Mouse (Mus musculus): ENCODE data around the gene Gale.

Gene Gale

DNA sequence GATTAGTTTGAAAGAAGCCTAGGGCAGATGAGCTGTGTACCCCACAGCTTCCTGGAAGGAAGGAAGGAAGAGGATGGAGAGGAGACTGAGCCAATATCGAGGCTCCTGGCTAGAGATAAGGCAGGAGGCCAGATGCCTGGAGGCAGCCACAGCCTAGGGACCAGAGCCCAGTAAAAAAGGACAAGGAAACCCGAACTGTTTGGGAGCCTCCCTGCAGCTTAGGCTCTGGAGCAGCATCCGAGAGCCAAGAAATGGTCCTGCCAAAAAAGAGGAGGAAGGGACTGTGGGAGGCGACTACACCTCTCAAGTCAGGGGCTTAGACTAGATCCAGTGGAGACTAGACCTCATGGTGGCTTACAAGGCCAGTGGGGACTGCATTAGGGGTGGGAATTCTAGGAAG lies 20.1 kb upstream of the Gale start:
- DNase-seq (ENCODE audit: low spot score): no peak

DNA sequence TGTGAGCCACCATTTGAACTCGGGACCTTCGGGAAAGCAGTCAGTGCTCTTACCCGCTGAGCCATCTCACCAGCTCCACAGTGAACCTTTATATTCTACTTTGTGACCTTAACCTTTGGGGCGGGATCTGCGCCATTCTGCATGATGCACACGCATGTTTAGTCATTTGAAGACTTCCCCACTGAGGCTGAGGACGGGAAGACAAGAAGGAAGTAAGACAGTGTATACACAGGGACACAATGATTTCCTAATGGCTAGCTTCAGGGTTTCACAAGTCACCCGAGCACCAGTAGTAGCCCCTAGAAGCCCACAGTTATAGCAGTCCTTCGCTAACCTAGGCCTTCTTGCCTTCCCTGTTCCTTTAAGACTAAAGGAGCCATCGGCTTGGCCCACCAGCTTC lies 17.8 kb upstream of the Gale start:
- DNase-seq (ENCODE audit: low spot score): no peak

DNA sequence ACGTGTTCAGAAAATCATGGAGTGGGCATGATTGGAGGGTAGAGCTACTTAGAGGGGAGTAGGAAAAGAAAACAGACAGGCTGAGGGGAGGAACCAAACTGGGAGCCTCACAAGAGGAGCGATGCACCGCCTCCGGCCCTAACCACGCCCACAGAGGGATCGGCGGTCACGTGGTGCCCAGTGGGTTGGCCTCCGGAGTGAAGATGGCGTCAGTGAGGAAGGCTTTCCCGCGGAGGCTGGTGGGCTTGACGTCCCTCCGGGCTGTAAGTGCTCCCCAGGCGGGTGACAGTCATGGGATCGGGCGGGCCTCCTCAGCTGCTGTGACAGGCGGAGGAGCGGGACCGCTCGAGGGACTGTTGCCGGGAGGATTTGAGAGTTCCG lies 17.3 kb upstream of the Gale start, which contains the start of gene Hmgcl:
Hmgcl (plus strand) TSS at position 171 of the 381 bp plus-strand sequence.
- peak; percentile 93 for DNase-seq (ENCODE audit: low spot score)

DNA sequence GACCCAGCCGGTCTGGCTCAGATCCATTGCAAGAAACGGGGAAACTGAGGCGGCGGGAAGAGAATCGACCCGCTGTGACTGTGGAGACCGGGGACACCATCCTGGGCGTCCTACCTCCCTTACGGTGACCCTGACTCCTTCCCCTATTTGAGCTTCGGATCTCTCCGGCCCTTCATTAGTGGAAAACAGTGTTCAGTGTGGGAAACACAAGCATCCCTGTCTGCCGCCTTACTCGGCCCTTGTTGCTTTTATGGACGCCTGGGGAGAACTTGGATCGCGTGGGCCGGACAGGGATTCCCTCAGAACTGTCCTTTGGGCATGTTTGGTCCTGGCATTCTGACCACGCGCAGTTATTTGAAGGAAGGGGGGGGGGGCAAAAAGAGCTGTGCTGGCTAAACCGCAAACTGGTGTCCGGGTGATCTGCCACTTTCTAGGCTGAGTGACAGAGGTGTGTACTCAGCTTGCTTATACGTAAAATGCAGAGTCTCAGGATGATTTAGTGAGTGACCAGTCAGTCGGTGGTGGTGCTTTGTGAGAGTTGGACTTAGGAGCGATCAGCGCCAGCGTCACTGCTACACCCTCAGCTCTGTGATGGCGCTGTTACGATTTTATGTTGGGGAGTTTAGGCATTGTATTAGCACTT lies 16.7 kb upstream of the Gale start:
- no peak for DNase-seq (ENCODE audit: low spot score)

DNA sequence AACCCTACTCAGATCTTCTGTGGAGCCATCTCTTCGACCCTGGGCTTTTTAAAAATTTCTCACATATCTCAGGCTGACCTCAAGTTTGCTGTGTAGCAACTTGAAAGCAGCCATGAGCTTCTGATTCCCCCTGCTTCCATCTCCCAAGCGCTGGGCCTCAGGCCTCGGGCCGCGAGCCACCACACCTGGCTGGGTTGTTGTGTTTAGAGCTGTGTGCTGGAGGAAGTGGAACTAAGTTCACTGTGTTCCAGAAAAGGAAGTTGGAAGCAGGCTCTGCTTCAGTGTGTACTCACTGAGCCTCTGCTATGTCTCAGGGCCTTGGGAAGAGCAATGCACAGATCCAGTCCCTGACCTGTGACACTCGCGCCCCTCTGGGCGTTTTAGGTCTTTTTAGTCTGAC lies 15.4 kb upstream of the Gale start:
- no peak for DNase-seq (ENCODE audit: low spot score)

DNA sequence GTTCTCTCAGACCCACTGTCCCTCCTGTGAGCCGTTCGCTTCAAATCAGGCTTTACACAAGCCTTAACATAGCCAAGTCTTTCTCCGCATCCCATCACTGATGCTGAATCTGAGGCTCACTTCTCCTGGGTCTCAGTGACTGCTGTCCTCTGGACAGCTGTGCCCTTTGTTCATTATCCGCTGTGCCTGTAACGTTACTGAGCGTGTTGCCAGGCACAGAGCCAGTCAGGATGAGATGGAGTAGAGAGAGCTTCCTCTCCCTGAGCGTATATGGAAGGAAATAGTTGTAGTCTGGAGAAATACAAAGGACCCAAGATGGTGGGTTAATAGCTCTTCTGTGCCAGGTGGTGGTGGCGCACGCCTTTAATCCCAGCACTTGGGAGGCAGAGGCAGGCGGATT lies 14.1 kb upstream of the Gale start:
- DNase-seq (ENCODE audit: low spot score): no peak

DNA sequence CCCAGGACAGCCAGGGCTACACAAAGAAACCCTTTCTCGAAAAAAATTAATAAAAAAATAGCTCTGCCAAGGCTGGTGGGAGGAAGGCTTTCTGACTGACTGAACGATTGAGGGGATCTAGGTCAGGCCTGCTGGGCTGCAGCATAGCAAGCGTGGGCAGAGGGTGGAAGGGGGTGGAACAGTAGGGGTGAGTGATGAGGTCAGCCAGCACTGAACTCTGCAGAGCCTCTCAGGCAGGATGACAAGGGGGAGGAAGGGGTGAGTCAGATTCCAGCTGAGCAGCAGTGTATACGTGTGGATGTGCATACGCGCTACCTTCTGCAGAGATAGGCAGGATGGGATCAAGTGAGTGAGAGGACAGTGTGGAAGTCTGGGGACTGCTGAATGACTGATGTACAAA lies 13.6 kb upstream of the Gale start:
- no peak for DNase-seq (ENCODE audit: low spot score)

DNA sequence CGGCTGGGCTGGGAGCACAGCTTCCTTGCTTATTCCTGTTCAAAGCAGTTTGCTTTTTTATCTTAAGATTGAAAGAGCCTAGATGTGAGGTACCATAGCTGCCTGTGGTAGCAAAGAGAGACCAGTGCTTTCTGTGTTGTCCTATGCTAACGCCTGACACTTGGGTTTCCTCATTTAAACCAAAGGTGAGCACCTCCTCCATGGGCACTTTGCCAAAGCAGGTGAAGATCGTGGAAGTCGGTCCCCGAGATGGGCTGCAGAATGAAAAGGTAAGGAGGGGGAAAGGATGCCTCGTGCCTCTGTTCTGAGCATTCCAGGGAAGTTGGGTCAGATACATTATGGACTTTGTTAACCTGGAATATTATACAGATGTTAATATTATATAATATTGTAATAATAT lies 13.2 kb upstream of the Gale start:
- DNase-seq (ENCODE audit: low spot score): no peak

DNA sequence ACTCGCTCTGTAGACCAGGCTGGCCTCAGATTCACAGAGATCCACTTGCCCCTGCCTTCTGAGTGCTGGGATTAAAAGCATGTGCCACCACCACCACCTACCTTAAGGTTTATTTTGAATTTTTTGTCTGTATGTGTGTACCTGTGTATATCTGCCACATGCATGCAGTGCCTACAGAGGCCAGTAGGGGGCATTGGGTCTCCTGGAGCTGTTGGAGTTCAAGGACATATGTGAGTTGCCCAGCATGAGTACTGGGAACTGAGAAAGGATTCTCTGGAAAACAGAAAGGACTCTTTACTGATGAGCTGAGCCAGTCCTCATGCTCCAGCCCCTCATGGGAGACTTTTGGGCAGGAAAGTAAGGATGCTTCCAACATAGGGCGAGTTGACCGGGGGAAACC lies 12.0 kb upstream of the Gale start:
- DNase-seq (ENCODE audit: low spot score): no peak

DNA sequence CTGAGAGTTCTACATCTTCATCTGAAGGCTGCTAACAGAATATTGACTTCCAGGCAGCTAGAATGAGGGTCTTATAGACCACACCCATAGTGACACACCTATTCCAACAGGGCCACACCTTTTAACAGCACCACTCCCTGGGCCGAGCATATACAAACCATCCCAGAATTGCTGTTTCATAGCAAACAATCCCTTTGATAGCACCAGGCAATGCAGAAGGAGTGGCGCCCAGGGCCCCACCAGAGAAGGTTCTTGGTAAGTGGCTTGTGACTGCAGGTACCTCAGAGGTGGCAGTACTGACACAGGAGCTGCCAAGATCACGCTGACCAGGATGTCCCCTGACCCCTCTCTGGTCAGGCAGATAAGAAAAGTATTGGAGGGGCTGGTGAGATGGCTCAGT lies 10.3 kb upstream of the Gale start:
- no peak for DNase-seq (ENCODE audit: low spot score)

DNA sequence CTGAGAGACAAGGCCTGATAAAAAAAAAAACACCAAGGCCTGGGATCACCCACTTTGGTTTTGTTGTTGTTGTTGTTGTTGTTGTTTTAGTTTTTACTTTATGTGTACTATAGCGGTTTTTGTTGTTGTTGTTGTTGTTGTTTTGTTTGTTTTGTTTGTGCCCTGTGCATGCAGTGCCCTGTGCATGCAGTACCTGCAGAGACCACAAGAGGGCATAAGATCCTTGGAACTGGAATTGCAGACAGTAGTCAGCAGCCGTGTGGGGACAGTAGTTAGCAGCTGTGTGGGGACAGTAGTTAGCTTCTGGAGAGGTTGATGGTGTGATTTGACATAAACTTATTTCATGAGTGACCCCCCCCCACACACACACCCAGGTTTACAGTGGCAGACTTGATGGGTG lies 9.3 kb upstream of the Gale start:
- DNase-seq (ENCODE audit: low spot score): peak; percentile 50

DNA sequence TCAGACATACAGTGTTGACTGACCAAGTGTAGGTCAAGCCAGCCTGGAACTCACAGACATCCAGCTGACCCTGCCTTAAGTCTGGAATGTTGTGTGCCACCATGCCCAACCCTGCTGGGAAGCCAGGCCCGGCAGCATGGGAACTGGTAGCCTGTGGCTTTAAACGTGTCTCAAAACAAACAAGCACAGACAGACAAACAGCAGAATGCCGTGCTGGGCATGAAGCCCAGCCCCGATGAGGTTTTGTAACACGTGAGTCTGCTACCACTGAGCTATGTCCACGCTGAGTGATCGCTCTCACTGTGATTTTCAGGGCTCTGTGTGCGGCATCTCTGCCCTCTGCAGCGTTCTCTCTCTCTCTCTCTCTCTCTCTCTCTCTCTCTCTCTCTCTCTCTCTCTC lies 7.6 kb upstream of the Gale start:
- no peak for DNase-seq (ENCODE audit: low spot score)

DNA sequence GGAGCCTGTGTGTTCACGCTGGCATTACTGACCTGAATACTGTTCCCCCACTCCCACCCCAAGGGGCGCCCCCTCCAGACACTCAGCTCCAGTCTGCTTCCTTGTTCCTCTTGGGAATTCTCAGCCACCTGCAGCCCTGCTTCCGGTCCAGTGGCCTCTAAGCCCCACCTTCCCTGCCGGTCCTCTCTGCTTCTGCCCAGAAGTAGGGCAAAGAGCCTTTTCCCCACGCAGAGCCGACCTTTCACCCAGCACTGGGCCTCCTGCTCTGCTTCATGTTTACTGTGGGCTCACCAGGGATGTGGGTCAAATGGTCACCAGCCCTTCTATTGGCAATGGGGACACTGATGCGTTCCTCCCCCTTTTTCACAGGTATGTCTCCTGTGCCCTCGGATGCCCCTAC lies 5.2 kb upstream of the Gale start:
- no peak for DNase-seq (ENCODE audit: low spot score)

DNA sequence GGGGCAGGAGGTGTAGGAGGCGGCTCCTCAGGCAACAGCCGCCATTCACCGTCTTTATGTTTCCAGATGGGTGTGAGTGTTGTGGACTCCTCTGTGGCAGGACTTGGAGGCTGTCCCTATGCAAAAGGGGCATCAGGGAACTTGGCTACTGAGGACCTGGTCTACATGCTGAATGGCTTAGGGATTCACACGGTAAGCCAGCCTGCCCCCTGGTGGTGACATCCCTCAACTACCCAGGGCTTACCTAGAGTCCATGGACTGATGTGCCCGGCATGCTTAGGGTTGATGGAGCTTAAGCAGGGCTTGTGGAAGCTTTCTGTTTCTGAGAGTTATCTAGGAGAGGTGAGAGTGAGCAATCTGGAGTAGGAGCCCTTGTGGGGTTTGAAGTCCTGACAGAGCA lies 2.8 kb upstream of the Gale start:
- DNase-seq (ENCODE audit: low spot score): peak; percentile 57

DNA sequence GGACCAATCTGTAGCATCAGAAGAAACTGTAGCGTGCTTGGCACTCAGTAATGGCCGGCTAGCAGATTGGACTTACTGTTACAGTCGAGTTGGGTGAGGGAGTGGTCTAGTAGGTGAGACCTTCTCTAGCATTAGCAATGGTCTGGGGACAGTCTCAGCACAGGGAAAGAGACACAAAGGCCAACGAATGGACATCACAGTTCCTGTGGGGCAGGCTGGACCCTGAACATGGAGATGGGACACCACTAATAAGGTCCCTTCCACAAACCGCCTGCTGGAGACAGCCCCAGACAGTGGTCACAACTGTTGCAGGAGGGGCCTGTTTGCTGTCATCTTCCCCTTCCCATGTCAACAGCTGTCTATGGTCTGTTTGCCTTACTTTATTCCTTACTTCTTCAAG lies 1.8 kb upstream of the Gale start:
- no peak for DNase-seq (ENCODE audit: low spot score)

DNA sequence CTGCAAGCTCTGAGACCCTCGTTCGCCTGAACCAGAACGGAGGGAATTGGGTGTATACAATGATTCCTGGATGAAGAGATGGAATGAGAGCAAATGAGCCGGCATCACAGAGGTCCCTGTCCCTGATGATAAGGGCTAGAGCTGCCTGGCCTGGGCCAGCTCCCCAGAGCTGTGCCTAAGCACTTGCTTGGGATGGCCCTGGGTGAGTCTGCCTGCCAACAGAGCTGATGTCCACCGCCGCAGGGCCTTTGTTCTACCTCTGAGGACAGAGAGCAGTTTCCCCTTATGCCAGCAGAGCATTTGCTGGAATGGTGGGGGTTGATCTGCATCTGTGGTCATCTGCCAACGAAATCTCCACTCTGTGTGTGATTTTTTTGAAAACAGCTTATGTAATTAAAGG lies 1.3 kb upstream of the Gale start:
- no peak for DNase-seq (ENCODE audit: low spot score)

DNA sequence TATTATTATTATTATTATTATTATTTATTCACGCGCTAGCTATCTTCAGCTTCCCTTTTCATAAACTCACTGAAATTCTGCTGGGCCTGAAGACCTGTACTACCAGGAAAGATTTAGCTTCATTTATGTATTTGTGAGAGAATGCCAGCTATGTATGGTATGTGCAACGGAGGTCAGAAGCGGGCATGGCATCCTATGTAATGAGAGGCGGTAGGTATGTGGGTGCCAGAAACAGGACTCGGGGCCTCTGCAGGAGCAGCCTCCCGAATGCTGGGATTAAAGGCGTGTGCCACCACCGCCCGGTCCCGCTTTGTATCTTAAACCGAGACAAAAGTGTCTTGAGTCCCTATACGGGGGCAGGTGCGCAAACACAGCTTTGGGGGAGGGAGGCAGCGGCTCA lies 581 bp upstream of the Gale start:
- DNase-seq (ENCODE audit: low spot score): peak; percentile 31

DNA sequence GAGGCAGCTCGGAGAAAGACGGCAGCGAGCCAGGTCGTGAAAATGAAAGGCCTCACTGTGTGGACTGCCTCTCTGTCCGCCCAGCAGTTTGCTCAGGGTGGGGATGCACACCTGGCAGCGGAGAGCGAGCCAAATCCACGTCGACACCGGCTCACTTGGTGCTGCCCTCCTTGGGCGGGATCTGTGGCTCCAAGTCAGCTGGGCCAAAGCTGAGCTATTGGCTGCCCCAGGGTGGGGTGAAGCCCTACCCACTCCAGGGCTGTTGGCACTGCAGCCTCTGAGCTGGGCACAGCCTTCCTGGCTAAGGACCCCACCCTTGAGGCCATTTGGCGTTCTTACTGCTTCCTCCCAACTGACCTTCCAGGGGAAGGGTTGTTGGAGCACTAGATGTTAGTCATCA lies 899 bp downstream of the Gale start:
- DNase-seq (ENCODE audit: low spot score): no peak

DNA sequence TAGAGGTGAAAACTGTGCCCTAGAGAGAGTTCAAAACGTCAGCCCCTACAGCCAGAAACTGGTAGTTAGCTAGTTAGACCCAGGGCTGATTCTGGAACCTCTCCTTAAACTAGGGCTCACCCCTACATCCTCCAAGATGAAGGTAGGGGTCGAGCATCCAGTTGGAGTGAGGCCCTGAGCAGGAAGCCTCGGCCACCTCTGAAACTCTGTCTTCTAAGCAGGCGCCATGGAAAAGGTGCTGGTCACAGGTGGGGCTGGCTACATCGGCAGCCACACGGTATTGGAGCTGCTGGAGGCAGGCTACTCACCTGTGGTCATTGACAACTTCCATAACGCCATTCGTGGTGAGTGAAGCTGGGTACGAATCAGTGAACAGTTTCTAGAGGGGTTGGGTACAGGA lies 1.6 kb downstream of the Gale start:
- no peak for DNase-seq (ENCODE audit: low spot score)

DNA sequence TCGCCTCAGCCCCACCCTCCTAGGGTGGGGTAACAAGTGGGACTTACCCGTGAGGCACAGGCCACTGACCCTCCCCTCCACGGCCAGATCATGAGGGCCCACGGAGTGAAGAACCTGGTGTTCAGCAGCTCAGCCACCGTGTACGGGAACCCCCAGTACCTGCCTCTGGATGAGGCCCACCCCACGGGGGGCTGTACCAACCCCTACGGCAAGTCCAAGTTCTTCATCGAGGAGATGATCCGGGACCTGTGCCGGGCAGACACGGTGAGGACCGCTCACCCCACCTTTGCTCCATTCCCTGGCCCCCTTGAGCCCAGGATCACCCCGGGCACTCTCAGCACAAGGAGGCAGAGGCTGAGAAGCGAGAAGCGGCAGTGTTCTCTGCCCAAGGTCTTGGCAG lies 2.8 kb downstream of the Gale start:
- DNase-seq (ENCODE audit: low spot score): no peak

DNA sequence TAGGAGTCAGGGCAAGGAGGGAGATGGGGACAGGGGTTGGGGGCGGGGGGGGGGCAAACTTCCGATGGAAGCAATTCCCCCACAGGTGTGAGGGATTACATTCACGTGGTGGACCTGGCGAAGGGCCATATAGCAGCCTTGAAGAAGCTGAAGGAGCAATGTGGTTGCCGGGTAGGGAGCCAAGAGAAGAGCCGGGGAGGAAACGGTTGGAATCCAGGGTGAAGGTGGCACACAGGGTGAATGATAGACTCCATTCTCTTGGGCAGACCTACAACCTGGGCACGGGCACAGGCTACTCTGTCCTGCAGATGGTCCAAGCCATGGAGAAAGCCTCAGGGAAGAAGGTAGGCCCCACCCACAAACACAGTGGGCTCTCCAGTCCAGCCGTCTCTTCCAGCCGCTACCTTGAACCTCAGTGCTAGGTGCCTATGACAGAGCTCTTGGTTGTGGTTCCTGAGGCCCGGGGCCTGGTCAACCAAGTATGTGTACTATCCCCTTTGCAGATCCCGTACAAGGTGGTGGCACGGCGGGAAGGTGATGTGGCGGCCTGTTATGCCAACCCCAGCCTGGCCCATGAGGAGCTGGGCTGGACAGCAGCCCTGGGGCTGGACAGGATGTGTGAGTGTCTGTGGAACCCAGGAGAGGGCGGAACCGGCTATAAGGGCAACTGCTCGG lies 3.7 kb downstream of the Gale start:
- DNase-seq (ENCODE audit: low spot score): no peak

DNA sequence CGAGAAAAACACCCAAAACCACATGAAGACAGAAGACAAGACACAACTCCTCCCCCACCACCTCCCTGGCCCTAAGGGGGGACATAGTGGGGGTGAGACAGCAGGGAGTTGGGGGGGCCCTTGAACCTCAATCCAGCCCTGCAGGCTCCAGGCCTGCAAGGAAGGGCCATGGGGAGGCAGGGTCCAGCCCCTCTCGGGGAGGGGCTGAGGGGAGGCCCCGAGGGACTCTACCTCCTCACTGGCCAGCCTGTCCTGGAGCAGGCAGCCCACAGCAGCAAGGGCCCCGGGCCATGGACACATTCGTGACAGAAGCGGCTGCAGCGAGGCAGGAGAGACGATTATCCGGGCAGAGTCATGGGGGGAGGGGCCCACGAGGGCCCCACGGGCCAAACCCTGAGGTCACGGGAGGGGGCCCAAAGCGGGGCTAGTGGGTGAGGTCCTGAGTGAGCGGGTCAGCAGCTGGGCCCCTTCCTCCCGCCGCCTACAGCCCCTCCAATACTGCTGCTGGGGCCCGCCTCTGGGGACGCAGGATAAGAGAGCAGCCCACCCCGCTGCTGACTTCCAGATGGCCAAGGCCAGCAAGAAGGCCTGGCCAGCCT lies 4.8 kb downstream of the Gale start:
- no peak for DNase-seq (ENCODE audit: low spot score)

DNA sequence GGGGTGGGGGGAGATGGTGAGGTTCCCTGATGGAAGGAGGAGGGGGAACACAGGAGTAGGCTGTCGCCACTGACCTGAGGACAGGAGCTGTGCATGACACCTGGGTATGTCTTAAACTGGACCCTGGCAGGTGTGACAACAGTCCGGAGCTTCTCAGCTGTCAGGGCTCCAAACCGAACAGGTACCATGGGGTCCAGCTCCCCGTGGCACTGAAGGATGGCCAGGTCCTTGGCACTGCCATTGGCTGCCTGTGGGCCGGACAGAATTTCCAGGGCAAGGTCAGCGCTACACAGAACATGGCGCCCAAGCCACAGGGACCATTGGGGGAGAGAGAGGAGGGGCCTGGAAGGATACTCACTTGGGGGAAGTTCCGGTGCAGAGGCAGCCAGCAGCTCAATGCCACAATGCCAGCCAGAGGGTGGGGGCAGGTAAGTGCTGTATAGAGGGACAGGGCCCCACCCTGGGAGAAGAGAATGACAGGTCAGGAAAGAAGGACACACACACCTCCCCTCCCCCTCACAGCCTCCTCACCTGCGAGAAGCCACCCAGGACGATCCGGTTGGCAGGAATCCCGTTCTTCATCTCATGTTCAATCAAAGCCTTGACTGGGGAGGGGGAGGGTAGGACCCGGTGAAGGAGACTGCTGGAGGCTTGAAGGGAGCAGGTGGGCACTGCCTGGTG lies 5.7 kb downstream of the Gale start:
- no peak for DNase-seq (ENCODE audit: low spot score)

Data from yolk sac, embryonic 10.5 days (tissue).